Mouse (Mus musculus) megakaryocyte, embryonic 14.5 days (primary cell): ENCODE data around the gene Fgb. TPM values are rescaled to one million over a fixed set of nuclear protein-coding genes. Genes with fewer than 3 reads are reported as not detected.

ENCODE experiments used
- H3K27me3 ChIP-seq: replicated peaks from 2 replicates; pipeline ENCODE3; 2012; ENCODE audit warnings: inconsistent platforms
- H3K36me3 ChIP-seq: replicated peaks from 2 replicates; pipeline ENCODE3; 2012; ENCODE audit warnings: low read length, inconsistent platforms, mixed read lengths
- H3K4me1 ChIP-seq: 2 replicates; pipeline ENCODE4 v1.6.1; 2012; ENCODE audit warnings: inconsistent platforms
- H3K4me3 ChIP-seq: replicated peaks from 2 replicates; pipeline ENCODE3; 2012; ENCODE audit warnings: moderate library complexity, mild to moderate bottlenecking, inconsistent platforms
- H3K9me3 ChIP-seq: 2 replicates; pipeline ENCODE4 v1.6.1; 2012; ENCODE audit warnings: inconsistent platforms
- FLI1 ChIP-seq: IDR thresholded peaks from 2 replicates; pipeline ENCODE4 v1.6.1; 2012; ENCODE audit warnings: low read length, inconsistent platforms, mixed read lengths
- GATA1 ChIP-seq: IDR thresholded peaks from 3 replicates; pipeline ENCODE4 v1.6.1; 2012; ENCODE audit warnings: mixed read lengths, low read length, inconsistent platforms, borderline replicate concordance
- polyA plus RNA-seq: library from polyadenylated mRNA; stranded (reverse); fragments of >175 nt; gene quantifications from 2 replicates; pipeline ENCODE4 v1.2.3, GENCODE M21; 2012; ENCODE audit warnings: low replicate concordance; ENCODE audit not compliant: insufficient read depth

Fgb gene
- polyA plus RNA-seq, 1 experiment: not detected

DNA sequence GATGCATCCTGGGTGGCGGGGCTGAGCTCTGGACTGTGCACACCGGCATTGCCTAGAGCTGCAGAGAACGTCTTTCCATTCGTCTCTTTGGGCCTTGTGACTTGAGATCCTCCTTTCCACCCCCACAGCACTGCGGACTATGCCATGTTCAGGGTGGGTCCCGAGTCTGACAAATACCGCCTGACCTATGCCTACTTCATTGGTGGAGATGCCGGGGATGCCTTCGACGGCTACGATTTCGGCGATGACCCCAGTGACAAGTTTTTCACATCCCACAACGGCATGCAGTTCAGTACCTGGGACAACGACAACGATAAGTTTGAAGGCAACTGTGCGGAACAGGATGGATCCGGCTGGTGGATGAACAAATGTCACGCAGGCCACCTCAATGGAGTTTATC, 37.0 kb downstream of the Fgb start:
- Histone ChIP-seq H3K4me3 (no peak overlapping the region), H3K4me1 (no peaks in the 10 kb centered on the region; the same call in 1 of the 2 replicates), H3K27me3 (no peaks in the 10 kb centered on the region), H3K9me3 (no peaks in the 10 kb centered on the region), H3K36me3 (no peaks in the 10 kb centered on the region)
- no peak for TF ChIP-seq GATA1
- TF ChIP-seq FLI1: no peak

DNA sequence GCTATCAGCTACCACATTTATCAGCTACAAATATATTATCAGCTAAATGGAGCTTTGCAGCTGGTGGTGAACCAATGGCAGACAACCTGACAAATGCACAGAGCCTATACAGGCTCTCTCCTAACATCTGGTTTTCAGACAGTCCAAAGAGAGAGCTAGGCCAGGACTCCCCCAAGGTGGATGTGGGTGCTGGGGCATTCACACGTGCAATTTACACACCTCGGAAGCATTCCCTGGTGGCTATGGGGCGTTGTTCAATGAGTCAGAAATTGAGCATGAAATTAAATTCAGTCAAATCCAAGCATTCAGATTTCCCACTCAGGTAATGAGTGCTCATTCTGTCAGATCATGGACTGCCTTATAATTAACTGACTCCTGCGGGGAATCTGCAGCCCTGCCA, 38.1 kb downstream of the Fgb start:
- no peaks in the 10 kb centered on the region for H3K9me3 ChIP-seq
- H3K4me1 ChIP-seq: no peaks in the 10 kb centered on the region
- TF ChIP-seq FLI1 (no peak), GATA1 (no peak)
- H3K27me3 ChIP-seq: peaks cover 1% of the 10 kb centered on the region
- H3K4me3 ChIP-seq: no peak overlapping the region
- no peaks in the 10 kb centered on the region for H3K36me3 ChIP-seq

DNA sequence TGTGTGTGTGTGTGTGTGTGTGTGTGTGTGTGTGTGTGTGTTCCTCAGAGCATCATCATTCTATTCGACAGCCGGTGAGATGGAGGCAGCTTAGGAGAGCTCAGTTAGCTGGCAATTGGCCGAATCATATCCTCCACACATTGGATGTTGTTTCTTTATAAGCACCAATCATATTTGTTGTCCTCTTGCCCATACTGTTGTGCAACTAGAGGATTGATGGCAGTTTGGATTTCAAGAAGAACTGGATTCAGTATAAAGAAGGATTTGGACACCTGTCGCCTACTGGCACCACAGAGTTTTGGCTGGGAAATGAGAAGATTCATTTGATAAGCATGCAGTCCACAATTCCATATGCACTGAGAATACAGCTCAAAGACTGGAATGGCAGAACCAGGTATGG, 38.5 kb downstream of the Fgb start:
- TF ChIP-seq GATA1 (no peak), FLI1 (no peak)
- no peaks in the 10 kb centered on the region for H3K9me3 ChIP-seq
- no peak overlapping the region for H3K4me3 ChIP-seq
- H3K4me1 ChIP-seq: no peaks in the 10 kb centered on the region
- peaks cover 1% of the 10 kb centered on the region for H3K27me3 ChIP-seq
- no peaks in the 10 kb centered on the region for H3K36me3 ChIP-seq

DNA sequence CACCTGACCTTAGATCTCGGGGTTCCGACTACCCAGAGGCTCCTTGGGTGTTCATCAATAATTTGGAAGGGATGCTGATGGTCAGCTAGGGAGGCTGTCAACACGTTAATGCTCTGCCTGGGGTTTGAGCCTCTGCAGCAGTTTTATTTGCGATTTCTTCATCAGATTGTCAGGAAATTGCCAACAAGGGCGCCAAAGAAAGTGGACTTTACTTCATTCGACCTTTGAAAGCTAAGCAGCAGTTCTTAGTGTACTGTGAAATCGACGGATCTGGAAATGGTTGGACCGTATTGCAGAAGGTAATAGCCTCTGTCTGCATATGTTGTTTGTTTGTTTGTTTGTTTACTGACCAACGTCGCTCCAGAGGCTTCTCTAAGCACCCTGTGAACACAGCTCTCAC, 39.4 kb downstream of the Fgb start:
- no peak for TF ChIP-seq GATA1
- no peak for TF ChIP-seq FLI1
- H3K4me1 ChIP-seq: no peaks in the 10 kb centered on the region
- no peaks in the 10 kb centered on the region for H3K9me3 ChIP-seq
- H3K4me3 ChIP-seq: no peak overlapping the region
- peaks cover 1% of the 10 kb centered on the region for H3K27me3 ChIP-seq
- no peaks in the 10 kb centered on the region for H3K36me3 ChIP-seq

- H3K4me3 ChIP-seq: no peak within 1 kb of the TSS
- TF ChIP-seq GATA1 (no peak), FLI1 (no peak)
- no peaks in the 10 kb centered on the region for H3K36me3 ChIP-seq
- H3K27me3 ChIP-seq: peaks cover 1% of the 10 kb centered on the region
- H3K9me3 ChIP-seq: no peaks in the 10 kb centered on the region
- no peaks in the 10 kb centered on the region for H3K4me1 ChIP-seq
Measured at GRCm38 (mm10) chr3:83007557-83007956, 42.1 kb downstream of the Fgb start, which contains the start of gene Fgg. TSS of gene Fgg (plus strand) at chr3:83007724.

GRCm38 (mm10) chr3:83004801-83005200, 44.9 kb downstream of the Fgb start:
- no peaks in the 10 kb centered on the region for H3K9me3 ChIP-seq
- TF ChIP-seq FLI1 (no peak), GATA1 (no peak)
- no peak overlapping the region for H3K4me3 ChIP-seq
- no peaks in the 10 kb centered on the region for H3K4me1 ChIP-seq
- no peaks in the 10 kb centered on the region for H3K36me3 ChIP-seq
- H3K27me3 ChIP-seq: peaks cover 1% of the 10 kb centered on the region

DNA sequence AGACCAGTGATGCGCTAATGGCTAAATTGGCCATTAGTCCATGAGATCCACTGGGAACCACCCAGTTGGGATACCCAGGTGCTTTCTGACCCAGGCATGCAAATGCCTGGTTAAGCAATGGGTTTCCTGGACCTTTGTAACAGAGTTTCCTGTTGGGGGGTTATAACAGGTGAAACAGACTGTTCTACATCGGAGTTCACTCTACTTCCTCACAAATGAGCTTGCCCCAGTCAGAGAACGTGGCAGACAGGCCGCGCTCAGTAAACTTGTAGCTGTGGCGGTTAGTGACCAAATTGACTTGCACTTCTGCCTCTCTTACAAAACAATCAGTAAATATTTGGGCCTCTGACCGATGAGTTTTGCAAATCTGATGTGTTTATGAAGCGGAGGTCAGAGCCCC, 46.6 kb downstream of the Fgb start:
- Histone ChIP-seq H3K9me3 (no peaks in the 10 kb centered on the region), H3K4me3 (no peak overlapping the region), H3K36me3 (no peaks in the 10 kb centered on the region), H3K27me3 (peaks cover 1% of the 10 kb centered on the region), H3K4me1 (no peaks in the 10 kb centered on the region)
- TF ChIP-seq FLI1 (no peak), GATA1 (no peak)

DNA sequence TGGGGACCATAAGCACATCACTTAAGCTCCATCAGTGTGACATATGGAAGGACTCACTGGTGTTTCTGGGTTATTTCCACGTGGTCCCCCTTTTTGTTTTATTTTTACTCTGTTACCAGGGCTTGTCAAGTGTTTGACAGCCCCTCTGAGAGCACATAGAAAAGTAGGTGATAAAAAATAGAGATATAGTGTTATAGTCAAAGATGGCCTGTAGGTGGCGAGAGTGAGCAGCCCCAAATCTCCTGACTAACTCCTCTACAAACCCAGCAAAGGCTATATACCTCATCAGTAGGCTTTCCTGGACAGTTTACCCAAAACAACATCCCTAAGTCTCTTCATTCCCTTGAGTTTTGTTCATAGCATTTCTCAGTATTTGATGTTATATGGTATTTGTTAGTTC, 47.5 kb downstream of the Fgb start:
- no peak for TF ChIP-seq FLI1
- no peak for TF ChIP-seq GATA1
- Histone ChIP-seq H3K36me3 (no peaks in the 10 kb centered on the region), H3K4me1 (no peaks in the 10 kb centered on the region), H3K4me3 (no peak overlapping the region), H3K9me3 (no peaks in the 10 kb centered on the region), H3K27me3 (peaks cover 3% of the 10 kb centered on the region)

DNA sequence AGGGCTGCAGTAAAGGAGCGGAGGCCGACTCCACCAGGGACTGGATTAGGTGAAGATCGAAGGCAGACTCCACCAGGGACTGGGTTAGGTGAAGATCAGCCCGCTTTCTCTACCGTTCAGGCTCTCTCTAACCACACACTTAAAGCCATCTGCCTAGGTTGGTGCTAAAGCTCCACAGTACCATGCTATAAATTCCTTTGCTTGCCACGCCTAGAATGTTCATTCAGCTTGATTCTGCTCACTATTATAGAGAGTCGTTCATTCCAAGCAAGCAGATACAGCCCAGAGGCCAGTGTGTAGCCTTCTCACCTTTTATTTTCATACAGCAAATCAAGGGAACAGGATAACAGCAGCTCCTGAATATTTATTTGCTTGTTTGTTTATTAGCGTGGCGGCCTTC, 49.7 kb downstream of the Fgb start:
- H3K9me3 ChIP-seq: no peaks in the 10 kb centered on the region
- TF ChIP-seq FLI1 (no peak), GATA1 (no peak)

DNA sequence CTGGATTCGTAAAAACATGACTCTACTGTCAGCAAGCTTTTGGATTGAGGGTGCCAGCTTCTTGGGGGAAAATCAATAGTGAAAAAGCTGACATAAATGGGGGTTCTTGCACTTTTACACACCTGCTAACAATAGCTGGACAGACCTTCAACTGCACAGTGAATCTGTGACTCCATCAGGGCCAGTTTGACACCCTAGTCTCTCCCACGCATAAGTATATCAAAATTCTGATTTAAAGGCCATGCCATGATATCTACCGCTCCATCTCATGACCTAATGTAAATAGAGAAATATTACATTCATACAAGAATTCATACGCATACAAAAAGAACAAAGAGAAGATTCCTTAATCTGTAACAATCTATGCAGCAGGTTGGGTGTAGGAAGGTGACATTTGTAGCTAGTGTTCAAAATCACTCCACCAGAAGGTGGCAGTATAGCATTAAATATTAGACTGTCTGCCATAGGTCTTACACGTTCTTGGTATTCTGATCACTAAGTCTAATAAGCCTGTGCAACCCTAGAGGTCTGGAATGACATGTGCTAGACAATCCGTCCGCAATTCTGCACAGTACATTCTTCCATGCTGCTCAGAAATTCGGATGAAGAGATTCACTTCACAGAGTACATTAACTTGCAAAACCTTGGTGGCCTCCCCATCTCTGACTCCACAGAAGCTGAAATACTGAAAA, 50.7 kb downstream of the Fgb start:
- Histone ChIP-seq H3K27me3 (peaks cover 21% of the 10 kb centered on the region), H3K4me3 (no peak overlapping the region), H3K36me3 (no peaks in the 10 kb centered on the region), H3K9me3 (no peaks in the 10 kb centered on the region), H3K4me1 (peaks cover 6% of the 10 kb centered on the region)
- no peak for TF ChIP-seq GATA1
- TF ChIP-seq FLI1: no peak

More for the DNA sequence above, 49.7 kb downstream of the Fgb start:
- H3K27me3 ChIP-seq: peaks cover 16% of the 10 kb centered on the region
- no peaks in the 10 kb centered on the region for H3K36me3 ChIP-seq
- H3K4me1 ChIP-seq: peaks cover 5% of the 10 kb centered on the region
- no peak overlapping the region for H3K4me3 ChIP-seq

DNA sequence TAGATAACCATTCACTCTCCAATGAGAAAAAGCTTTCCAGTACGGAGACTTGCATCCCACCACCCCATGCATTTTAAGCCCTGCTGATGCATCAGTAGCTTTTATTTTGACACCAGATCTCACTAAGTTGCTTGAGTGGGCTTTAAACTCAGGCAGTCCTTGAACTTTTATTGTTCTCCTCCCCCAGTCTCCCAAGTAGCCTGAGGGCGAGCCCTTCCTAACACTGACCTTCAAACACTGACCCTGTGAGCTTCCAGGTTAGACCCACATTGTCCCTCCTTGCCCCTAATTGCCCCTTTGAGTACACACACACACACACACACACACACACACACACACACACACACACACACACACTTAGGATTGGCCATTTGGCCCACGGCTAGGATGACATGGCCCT, 53.0 kb downstream of the Fgb start:
- peaks cover 31% of the 10 kb centered on the region for H3K27me3 ChIP-seq
- peaks cover 6% of the 10 kb centered on the region for H3K4me1 ChIP-seq
- H3K9me3 ChIP-seq: no peaks in the 10 kb centered on the region
- no peaks in the 10 kb centered on the region for H3K36me3 ChIP-seq
- no peak for TF ChIP-seq FLI1
- no peak for TF ChIP-seq GATA1
- H3K4me3 ChIP-seq: no peak overlapping the region
